Mouse (Mus musculus) brown adipose tissue, adult 24 weeks (tissue): ENCODE measurements around the gene Tpx2. TPM values are rescaled to one million over a fixed set of nuclear protein-coding genes. Genes with fewer than 3 reads are reported as not detected.
A peak's percentile ranks its signal among the peaks of the same experiment; 100 is the strongest.

ENCODE experiments used
- H3K27ac ChIP-seq: fragments of 200-500 bp; replicated peaks from 2 replicates; pipeline ENCODE4 v1.5.1; 2012; ENCODE audit warnings: low read depth, mild to moderate bottlenecking, low read length
- H3K4me1 ChIP-seq: fragments of 200-500 bp; 2 replicates; pipeline ENCODE4 v1.6.1; 2012; ENCODE audit warnings: low read length, mixed read lengths; ENCODE audit not compliant: control insufficient read depth, insufficient read depth, insufficient read length
- H3K4me3 ChIP-seq: fragments of 200-500 bp; 2 replicates; pipeline ENCODE4 v1.5.1; 2012; ENCODE audit warnings: low read depth, mild to moderate bottlenecking, low read length, moderate library complexity; ENCODE audit not compliant: insufficient read depth
- polyA plus RNA-seq: library from polyadenylated mRNA; stranded (reverse); fragments of >200 nt; gene quantifications from 2 replicates; pipeline ENCODE4 v1.2.4, GENCODE M21; 2012; ENCODE audit not compliant: missing spikeins, insufficient read depth, insufficient read length

Tpx2 gene
- polyA plus RNA-seq = not detected in 2 replicates

DNA sequence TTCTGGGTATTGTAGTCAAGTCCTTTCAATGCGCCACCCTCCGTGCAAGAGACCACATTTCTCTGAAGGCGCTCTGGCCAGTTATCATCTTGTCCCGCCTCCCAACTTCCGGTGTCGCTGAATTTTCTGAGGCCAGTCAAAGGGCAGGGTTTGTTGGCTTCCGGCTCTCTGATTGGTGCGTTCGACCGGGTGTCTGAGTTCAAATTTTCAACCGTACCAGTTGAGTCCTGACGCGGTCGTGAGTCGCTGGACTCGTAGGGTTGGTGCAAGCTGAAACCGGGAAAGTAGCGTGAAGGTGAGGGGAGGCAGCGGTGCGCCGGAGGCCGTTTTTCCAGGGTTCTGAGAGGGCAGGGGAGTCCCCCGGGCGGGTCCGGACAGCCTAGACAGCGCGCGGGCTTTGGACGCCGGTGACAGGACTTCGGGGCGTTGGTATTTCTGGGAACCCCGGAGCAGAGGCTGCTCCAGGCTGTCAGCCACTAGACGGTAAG is at the start of gene Tpx2:
Gene Tpx2, plus strand, starts transcription at position 150 of the 488 bp plus-strand sequence.
- Histone ChIP-seq H3K4me1 (no peaks in the 10 kb centered on the region), H3K27ac (no peak within 1 kb of the TSS), H3K4me3 (peak within 1 kb of the TSS; percentile 70)

DNA sequence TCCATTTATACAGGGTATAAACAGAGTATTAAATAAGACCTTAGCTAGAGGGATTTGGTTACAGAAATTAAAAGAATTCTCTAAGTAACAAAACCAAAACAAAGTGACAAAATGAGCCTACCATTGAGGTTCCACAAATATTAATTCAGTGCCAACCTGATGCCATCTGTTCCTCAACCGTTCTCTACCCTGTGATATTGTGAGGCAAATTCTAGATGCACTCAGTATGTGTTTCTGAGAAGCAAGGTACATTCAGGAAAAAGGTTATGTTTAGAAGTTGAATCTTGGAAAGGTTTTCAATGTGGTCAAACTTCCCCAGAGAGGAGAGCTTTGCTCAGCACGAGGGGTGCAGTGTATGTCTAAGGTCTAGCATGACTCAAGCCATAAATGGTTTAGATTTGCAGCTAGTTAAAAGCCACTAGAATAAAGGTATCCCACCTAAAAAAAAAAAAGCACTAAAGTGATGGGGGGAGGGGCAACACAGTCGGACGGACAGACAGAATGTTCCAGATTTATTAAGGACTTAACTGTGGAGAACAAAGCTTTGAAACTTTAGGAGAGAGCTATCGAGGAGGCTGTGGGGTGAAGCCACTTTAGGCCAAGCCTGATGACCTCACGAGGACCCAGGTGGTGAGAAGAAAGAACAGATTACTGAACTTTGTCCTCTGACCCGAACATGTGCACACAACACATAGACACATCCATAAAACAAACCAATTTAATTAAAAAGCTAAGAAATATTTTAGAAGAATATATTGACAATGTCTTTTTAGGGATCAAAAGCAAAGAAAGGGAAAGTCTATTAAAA is 47.6 kb upstream of the Tpx2 start:
- H3K27ac ChIP-seq = no peak overlapping the region
- H3K4me1 ChIP-seq = peaks cover 16% of the 10 kb centered on the region
- H3K4me3 ChIP-seq = no peak overlapping the region

DNA sequence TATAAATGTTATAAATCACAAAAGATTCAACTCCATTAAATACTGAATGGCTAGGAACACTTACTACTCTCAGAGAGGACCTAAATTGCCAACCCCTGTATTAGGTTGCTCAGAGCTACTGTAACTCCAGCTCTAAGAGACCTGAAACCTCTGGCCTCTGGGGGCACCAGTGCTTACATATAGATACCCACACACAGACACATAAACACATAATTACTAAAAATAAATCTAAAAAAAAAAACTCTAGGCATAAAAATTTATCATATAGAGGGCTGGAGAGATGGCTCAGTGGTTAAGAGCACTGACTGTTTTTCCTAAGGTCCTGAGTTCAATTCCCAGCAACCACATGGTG is 47.0 kb upstream of the Tpx2 start:
- H3K27ac ChIP-seq = no peak overlapping the region

DNA sequence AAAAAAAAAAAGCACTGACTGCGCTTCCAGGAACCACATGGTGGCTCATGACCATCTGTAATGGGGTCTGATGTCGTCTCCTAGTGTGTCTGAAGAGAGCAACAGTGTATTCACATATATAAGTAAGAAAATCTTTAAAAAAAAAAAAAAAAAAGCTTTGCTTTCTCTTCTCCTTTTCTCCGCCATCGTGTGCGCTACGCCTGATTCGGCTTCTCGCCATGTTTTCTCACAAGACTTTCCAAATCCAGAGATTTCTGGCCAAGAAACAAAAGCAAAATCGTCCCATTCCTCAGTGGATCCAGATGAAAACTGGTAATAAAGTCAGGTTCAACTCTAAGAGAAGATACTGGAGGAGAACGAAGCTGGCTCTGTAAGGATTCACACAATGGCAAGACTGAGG is 45.5 kb upstream of the Tpx2 start:
- Histone ChIP-seq H3K27ac (no peak overlapping the region), H3K4me3 (no peak overlapping the region), H3K4me1 (peaks cover 30% of the 10 kb centered on the region)

More for the DNA sequence above, 47.0 kb upstream of the Tpx2 start:
- no peak overlapping the region for H3K4me3 ChIP-seq
- peaks cover 18% of the 10 kb centered on the region for H3K4me1 ChIP-seq

DNA sequence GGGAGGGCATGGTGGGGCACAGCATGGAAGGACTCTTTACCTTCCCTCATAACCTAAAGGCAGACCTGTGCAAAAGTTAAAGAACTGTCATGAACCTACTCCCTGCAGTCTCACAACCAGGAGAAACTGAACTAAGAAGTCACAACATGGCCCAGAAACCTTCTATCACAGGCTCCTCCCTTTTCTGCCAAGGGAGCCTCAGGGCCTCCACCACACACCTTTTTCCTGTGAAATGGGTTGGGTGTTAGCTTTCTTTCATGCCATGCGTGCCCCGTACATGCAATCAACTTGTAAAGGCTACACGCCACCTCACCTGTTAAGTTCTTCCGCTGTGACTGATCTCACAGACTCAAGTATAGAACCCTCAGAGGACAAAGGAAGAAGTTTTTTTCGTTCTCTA is 44.7 kb upstream of the Tpx2 start:
- Histone ChIP-seq H3K4me1 (peaks cover 30% of the 10 kb centered on the region), H3K27ac (no peak overlapping the region), H3K4me3 (no peak overlapping the region)

DNA sequence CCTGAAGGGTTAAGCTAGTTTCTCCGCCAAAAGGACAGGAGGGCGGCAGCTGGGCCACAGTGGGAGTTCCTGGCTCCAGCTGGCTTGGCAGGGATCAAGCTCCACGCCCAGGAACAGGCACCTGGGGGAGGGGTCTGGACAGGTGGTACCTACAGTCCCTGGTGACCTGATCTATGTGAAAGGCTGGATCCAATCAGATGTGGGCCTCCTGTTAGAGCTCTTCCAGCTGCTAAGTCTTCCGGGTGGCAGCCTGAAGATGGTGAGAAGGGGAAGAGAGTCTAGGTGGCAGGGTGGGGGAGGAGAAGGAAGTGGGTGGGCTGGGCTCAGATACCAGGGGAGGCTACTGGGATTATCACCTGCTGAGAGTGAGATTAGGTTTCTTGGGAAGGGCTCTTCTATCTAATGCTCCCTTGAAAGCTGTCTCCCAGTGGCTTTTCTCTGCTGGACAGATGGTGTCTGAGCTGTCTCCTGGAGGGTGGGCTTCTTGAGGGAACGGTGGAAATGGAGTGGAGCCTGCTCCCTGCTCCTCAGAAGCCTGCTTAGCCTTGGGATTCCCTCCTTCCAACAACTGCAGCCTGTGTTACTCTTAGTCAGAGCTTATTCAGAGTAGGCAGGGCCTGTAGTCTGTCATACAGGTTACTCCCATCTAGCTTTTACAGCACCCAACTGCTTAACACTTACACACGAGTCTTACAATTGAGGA is 43.2 kb upstream of the Tpx2 start:
- no peak overlapping the region for H3K4me3 ChIP-seq
- peaks cover 30% of the 10 kb centered on the region for H3K4me1 ChIP-seq
- peak overlapping the region; percentile 56 for H3K27ac ChIP-seq

DNA sequence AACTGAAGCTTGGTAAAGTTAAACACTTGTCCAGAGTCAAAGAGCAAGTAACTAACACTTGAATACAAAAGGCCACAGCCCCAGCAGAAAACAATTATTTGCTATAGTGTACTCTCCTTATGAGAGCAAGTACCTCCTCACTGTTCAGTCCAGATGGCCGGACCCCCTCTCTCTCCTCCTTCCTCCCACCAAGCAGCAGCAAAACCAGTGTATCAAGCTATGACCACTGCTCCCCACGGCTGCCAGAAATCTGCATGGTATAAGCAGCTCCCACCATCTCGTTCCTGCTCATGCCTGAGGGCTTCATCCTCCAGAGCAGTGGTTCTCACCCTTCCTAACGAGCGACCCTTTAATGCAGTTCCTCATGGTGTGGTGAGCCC is 42.7 kb upstream of the Tpx2 start:
- peaks cover 30% of the 10 kb centered on the region for H3K4me1 ChIP-seq
- no peak overlapping the region for H3K4me3 ChIP-seq
- H3K27ac ChIP-seq = peak overlapping the region; percentile 77

DNA sequence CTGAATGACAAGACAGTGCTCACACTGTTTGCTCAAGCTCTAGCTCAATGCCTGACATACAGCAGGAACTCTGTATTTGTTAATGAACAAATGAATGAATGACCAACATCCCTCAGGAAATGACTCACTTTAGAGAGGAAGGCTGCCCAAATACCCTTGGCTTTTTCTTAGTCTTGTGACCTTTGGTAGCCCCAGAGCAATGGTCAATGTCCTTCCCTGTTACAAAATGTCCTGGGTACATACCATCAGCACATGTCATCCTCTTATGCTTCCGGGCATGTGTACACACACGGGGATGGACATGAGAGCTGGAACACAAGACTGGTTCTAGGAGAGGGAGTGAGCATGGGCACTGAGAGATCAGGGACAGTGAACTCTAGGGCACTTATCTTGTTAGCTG is 41.7 kb upstream of the Tpx2 start:
- H3K4me1 ChIP-seq = peaks cover 28% of the 10 kb centered on the region
- H3K27ac ChIP-seq = peak overlapping the region; percentile 77
- H3K4me3 ChIP-seq = no peak overlapping the region

DNA sequence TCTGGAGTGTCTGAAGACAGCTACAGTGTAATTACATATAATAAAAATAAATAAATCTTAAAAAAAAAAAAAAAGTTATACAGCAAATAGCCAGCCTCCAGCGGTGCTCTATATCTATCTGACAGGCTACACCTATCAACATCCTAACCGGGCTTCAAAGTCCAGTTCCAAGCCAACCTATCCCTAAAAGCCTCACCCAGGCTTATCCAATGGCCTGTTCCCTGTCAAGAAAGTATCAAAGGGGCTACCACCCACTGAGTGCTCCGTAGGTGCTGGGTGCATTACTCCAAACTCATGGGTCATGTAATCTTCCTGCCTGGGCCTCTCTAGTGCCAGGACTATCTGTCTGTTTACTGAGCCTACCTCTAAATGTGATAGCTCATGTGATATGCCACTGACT is 39.6 kb upstream of the Tpx2 start:
- Histone ChIP-seq H3K4me1 (peaks cover 33% of the 10 kb centered on the region), H3K27ac (no peak overlapping the region), H3K4me3 (no peak overlapping the region)

DNA sequence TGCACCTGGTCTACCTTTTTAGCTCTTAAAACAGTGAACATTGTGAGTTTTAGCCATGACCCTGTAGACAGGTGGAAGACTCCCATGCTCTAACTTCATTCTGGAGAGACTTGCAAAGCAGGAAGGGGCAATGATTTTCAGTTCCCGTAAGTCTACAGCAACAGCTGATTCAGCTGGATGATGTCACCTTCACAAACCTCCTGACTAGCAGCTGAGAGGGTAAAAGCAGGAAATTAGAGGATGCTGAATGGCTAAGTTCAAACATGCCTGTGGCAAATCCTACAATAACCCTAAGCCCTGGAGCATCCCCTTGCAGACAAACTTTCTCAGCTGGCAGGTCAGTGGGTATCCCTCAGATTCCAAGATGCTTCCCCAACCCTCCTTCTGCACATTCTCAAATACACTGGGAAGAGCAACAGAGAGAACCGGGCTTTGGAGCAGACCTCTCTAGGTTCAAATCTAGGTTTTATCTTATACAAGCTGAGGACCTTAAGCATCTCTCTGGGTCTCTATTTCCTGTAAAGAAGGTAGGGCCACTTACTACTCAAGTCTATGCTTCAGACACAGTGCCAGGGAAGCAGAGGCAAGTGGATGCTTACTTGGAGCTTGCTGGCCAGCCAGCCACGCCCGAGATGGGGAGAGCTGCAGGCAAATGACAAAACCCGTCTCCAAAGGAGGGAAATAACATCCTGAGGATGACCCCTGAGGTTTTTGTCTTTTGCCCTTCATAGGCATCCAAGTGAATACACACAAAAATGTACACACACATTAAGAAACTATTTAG is 37.4 kb upstream of the Tpx2 start:
- peak overlapping the region; percentile 63 for H3K27ac ChIP-seq
- peaks cover 35% of the 10 kb centered on the region for H3K4me1 ChIP-seq
- H3K4me3 ChIP-seq = no peak overlapping the region

DNA sequence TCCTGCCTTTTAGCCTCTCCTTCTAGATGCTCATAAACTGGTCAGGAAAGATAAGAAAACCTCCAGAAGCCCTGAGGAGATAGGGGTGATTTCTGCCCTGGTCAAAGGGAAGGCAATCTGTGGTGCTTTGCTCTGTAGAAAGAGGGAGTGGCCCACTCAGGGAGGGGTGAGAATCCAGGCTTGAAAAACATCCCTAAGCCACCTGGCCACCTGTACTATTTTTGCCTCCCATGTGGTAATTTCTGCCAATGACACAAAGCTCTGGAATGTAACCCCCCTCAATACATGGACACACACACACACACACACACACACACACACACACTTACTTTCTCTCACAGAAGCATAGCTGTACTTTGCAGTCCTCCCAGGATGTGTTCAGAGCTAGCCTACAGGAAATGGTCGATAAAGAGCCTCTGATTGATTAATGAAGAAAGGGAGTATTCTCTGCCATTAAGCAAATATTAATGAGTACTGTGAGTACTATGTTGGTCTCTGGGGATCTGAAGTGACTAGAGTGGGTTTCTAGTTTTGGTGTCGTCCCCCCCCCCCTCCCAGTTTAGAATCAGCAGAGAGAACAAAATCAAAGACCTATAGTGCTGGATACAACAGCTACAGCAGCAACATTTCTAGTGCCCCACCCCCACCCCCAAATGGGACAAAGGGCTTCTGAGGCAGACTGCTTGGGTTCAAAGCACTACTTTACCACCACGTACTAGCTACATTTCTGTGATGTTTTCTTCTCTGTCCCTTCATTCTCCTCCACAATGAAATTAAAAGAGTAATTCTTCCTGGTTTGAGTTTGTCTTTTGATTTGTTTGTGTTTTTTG is 36.2 kb upstream of the Tpx2 start:
- H3K4me3 ChIP-seq = no peak overlapping the region
- peaks cover 36% of the 10 kb centered on the region for H3K4me1 ChIP-seq
- H3K27ac ChIP-seq = peak overlapping the region; percentile 55

DNA sequence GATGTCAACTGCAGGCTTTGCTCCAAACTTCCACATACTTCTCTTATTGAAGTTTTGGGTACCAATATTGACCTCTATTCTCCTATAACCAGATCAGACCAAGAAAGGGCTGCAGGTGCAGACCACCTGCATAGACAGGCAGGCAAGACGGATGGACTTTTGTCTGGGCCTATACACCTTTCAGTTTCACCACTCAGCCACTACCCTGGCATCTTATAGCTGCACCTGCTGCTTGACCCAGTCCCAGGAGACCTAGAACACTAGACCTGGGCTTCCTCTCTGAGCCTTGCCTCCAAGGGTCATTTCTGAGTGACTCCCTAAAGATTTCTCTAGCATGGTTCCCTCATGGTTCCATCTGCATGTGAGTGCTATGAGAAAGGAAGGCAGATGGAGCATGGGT is 34.5 kb upstream of the Tpx2 start:
- H3K27ac ChIP-seq = no peak overlapping the region
- H3K4me1 ChIP-seq = peaks cover 47% of the 10 kb centered on the region
- no peak overlapping the region for H3K4me3 ChIP-seq

DNA sequence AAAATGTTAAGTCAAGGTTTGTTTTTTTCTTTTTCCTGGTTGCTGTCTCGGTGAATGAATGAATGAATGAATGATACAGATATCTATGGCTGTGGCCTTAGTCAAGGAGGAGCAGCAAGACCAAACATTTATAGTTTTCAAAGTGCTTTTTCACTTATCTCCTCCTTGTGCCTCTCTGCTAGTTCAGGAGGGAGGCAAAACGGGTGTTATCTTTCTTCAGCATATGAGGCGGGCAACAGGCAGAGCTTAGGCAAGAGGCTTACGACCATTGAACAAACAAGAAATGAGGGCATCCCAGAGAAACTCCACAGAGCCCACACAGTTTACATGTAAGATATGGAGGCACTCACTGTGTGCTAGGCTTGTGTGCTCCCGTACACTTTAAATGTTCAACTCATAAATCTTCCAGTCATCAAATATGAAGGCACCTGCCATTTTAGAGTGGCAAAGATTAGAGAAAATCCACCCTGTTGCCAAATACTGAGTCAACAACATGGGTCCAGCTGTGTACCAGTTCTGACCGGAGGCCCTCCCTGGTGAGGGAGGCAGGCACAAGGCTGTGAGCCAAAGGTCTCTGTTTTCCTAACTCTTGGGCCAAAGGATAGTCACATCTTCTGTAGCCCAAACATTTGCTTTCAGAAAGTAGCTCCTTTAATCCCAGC is 33.4 kb upstream of the Tpx2 start:
- H3K4me1 ChIP-seq = peaks cover 56% of the 10 kb centered on the region
- H3K4me3 ChIP-seq = no peak overlapping the region
- H3K27ac ChIP-seq = no peak overlapping the region
